Mouse (Mus musculus) brain, embryonic 14.5 days (tissue): Measurements from ENCODE around the gene Pigv. TPM values are rescaled to one million over a fixed set of nuclear protein-coding genes. Genes with fewer than 3 reads are reported as not detected.

ENCODE experiments used
- DNase-seq: peaks from one replicate; pipeline ENCODE4 v3.0.0-alpha.2; 2011; ENCODE audit warnings: low read depth
- CTCF ChIP-seq: fragments of 200-500 bp; IDR thresholded peaks from 2 replicates; pipeline ENCODE4 v1.5.1; 2012; ENCODE audit warnings: inconsistent platforms, mild to moderate bottlenecking, moderate library complexity, borderline replicate concordance; ENCODE audit not compliant: insufficient read depth, insufficient read length; ENCODE audit errors: extremely low read depth
- POLR2A ChIP-seq: fragments of 200-500 bp; IDR thresholded peaks from 2 replicates; pipeline ENCODE4 v1.6.1; 2012; ENCODE audit warnings: mild to moderate bottlenecking, inconsistent platforms, borderline replicate concordance; ENCODE audit not compliant: poor library complexity, insufficient read depth, insufficient read length, severe bottlenecking; ENCODE audit errors: extremely low read depth
- polyA plus RNA-seq: library from polyadenylated mRNA; depleted of rRNA; stranded (reverse); fragments of >200 nt; gene quantifications from 2 replicates; pipeline ENCODE4 v1.2.3, GENCODE M21; 2012

The Pigv gene
- polyA plus RNA-seq, 1 experiment: 11.7 TPM

DNA sequence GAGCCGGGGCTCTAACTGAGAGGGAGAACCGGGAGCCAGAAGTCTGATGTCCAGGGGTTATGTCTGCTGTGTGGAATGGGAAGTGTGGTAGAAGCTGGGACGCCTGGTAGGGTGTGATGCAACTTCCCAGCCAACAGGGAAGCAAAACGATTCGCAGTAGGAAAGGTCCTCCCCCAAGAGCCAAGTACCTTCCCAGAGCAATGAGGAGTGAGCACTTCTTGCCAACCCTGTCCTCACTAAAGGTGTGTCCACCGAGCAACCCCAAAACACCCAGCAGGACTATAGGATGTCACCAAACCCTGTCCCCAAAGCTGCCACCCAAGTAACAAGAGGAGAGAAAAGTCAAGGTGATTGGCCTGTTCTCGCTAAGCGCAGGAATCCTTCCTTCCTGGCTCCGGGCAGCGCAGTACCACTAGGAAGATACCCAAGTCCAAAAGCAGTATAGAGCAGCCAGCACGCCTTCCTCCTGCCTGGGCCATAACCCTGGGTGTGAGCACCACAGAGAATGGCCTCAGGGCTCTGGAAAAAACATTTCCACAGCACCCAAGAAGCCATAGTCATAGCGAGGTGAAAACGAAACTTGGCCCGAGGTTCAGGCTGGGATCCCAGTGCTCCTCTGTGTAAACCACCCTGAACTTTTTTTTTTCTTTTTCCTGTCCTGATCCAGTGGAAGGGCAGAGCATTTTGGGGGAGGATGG lies 41.2 kb downstream of the Pigv start:
- TF ChIP-seq CTCF (no peak), POLR2A (no peak)
- no peak for DNase-seq

GRCm38 (mm10) chr4:133630326-133630920 lies 42.0 kb downstream of the Pigv start:
- DNase-seq: no peak
- TF ChIP-seq CTCF: no peak
- TF ChIP-seq POLR2A: no peak

DNA sequence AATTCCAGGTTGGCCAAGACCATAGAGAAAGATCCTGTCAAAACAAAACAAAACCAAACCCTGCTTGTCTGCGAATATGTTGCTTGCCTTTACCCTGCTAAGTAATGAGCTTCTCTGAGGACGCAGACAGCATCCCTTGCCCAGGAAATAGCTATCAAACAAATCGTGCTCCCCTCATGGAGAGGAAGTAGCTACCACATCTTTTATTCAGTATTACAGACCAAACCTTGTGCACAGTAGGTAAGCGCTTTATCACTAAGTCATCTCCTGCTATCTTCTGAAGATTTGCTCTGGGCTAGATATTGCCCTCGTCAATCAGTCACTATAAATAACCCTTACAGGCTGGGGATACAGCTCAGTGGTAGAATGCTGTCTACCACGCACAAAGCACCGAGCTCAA lies 43.3 kb downstream of the Pigv start:
- TF ChIP-seq POLR2A (no peak), CTCF (no peak)
- DNase-seq: no peak

DNA sequence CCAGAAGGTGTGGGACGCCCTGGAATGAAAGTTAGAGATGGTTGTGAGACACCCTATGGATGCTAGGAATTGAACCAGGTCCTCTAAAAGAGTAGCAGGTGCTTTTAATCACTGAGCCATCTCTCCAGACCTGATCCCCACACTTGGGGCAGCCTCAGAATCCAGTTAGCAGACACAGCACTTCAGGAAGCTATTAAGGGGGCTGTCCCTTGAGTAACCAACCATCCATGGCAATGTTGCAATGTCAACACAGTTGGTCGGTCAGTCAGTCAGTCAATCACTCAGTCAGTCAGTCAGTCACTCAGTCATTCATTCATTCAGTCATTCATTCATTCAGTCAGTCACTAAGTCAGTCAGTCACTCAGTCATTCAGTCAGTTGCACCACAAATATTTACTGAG lies 43.9 kb downstream of the Pigv start:
- no peak for TF ChIP-seq POLR2A
- no peak for TF ChIP-seq CTCF
- no peak for DNase-seq

DNA sequence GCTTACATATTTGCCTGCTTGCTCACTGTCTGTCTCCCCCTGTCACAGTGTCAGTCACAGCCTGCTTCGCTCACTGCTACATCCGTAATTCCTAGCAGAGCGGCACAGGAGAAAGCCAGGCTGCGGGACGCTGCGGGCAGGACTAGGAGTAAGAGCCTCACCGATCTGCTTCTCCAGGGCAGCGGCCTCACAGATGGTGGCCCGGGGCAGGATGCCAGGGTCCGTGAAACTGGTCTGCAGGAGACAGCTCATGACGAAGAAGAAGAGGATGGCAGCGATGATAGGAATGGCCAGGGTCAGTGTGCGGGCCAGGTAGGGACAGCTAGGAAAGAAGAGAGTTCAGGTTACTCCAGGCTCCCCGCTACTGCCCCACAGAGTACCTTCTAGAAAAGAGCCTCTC lies 45.4 kb downstream of the Pigv start:
- no peak for TF ChIP-seq CTCF
- no peak for TF ChIP-seq POLR2A

GRCm38 (mm10) chr4:133626621-133627020 lies 45.8 kb downstream of the Pigv start:
- TF ChIP-seq POLR2A: no peak
- TF ChIP-seq CTCF: no peak
- no peak for DNase-seq

More for the DNA sequence above, 45.4 kb downstream of the Pigv start:
- no peak for DNase-seq

GRCm38 (mm10) chr4:133626221-133626620 lies 46.2 kb downstream of the Pigv start:
- TF ChIP-seq CTCF: no peak
- TF ChIP-seq POLR2A: no peak
- no peak for DNase-seq

GRCm38 (mm10) chr4:133625621-133626071 lies 46.8 kb downstream of the Pigv start:
- TF ChIP-seq CTCF (no peak), POLR2A (no peak)
- DNase-seq: no peak

- no peak for DNase-seq
- TF ChIP-seq POLR2A (no peak), CTCF (no peak)
These were observed 47.6 kb downstream of the Pigv start for GRCm38 (mm10) chr4:133624830-133625229.

DNA sequence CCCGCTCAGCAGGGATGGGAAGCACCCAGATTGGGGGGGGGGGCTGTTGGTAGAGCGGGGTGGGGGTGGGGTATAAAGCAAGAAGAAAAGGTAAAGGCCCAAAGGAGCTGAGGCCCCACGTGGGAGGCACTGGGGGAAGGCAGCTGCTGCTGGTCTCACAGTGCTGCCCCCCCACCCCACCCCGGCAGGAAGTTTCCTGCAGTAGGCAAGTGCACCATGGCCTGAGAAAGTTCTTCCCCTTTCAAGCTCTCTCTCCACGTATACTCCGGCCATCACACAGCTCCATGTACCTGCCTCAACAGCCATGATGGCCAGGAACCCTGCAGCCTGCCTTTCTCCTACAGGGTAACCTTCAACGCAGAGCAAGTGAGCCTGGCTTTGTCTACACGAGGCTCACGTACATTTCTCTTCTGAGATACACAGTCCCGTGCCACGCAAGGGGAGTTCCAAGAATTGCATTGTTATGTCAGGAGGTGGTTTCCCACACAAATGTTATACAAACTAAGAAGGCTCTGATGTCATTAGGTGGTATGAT lies 50.2 kb downstream of the Pigv start:
- TF ChIP-seq POLR2A (no peak), CTCF (no peak)
- no peak for DNase-seq

DNA sequence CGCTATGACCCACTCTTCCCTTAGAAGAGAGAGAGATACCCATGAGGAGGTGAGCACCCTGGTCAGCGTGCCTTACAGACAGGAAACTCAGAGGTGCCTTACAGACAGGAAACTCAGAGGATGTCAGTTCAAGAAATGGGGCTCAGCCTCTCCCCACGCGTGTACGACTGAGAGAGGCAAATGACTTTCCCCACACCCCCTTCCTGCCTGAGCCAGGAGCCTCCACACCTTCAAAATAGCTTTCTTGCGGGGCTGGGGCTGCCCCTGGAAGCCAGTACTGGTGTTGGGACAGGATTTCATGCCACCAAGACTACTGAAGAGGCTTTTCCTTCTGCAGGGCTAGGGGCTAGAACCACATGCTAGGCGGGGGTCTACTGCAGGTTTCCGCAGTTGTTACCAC lies 51.8 kb downstream of the Pigv start:
- TF ChIP-seq POLR2A (no peak), CTCF (no peak)
- DNase-seq: no peak
